Mouse (Mus musculus) kidney, adult 11 months (tissue): ENCODE results near the gene Ndst4.

ENCODE experiments used
- DNase-seq: peaks from one replicate; pipeline ENCODE4 v3.0.0; 2022

Gene Ndst4

DNA sequence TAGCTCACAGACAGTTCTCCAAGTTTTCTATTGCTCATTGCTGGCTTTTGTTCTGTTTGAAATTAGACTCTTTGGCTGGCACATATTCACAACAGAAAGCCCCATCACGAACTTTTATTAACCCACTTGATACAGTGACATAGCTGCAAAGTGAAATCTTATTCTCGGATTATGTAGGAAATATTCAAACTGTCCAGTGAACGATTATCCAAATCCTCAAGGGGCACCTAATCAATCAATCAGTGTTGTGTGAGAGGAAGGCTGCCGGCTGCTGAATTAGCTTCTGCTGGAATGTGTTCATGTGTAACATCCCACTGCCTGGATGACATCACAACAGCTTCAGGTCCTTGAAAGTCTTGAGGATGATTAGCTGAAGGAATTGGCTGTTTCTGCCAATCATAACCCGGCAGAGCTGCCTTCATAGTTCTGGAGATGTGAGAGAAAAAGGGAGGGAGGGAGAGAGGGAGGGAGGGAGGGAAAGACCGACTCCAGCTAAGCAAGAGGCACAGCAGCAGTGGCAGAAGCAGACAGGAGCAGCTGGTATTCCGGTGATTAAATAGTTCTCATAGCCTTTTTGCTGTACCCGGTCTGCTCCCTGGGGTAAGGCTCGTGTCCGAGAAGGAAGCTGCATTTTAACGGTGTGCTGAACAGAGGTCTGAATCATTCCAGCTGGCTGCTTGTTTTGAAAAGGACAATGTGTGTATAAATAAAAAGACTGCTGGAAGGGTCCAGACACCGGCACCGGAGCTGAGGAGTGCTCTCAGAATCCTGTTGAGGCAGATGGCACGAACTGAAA, at the start of gene Ndst4:
Ndst4 (plus strand) TSS at position 476 of the 796 bp plus-strand sequence.
- DNase-seq, result no peak

DNA sequence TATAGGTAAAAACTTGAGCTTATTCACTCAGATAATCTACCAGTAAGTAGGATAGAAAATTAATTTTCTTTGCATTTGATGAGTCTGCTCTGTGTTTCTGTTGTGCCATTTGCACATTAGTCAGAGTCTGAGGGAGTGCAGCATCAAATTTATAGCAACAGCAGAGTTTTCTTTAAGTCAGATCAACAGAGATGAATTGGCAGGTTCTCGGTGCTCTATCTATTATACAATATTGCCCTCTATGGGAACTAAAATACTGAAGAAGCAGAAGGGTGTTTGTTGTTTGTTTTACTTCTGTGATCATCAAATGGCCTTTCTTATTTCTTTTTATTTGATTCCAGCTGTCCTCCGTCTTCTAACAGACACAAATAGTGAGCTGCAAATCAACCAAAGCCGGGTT, 6.4 kb upstream of the Ndst4 start:
- no peak for DNase-seq

DNA sequence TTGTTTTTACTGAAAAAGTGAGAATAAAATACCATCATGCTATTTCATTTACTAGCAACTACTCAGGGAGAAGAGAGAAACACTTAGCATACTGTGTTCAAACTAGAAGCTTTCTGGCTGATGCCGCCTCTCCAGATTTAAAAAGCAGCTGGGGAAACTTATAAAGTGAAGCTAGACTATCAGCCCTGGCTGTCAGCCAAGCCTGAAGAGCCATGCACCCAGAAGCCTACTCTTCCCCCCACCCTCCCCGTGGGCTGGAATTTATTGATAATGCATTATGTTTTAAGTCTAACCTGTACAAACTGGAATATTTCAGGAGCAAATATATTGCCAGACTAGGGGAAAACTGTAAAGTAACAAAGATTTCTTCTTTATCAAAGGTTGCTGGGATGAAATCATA, 2.6 kb downstream of the Ndst4 start:
- DNase-seq, result no peak

DNA sequence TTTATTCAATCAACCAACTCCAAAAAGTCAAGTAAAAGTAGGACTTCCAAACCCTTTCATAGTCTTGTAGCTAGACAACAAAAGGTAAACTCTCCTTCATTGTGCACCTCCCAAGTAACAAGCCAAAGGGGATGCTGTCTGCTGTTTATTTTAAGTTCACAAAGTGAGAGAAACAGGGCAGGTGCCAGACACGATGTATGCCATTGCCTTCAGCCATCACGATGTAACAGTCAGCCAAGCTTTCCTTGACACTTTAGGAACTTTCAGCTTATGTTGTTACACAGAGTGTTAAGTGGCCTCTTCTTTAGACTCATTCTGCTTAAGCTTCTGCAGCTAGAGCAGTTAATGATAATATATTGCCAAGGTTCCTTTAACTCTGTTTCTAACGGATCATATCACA, 3.1 kb downstream of the Ndst4 start:
- DNase-seq, result no peak

DNA sequence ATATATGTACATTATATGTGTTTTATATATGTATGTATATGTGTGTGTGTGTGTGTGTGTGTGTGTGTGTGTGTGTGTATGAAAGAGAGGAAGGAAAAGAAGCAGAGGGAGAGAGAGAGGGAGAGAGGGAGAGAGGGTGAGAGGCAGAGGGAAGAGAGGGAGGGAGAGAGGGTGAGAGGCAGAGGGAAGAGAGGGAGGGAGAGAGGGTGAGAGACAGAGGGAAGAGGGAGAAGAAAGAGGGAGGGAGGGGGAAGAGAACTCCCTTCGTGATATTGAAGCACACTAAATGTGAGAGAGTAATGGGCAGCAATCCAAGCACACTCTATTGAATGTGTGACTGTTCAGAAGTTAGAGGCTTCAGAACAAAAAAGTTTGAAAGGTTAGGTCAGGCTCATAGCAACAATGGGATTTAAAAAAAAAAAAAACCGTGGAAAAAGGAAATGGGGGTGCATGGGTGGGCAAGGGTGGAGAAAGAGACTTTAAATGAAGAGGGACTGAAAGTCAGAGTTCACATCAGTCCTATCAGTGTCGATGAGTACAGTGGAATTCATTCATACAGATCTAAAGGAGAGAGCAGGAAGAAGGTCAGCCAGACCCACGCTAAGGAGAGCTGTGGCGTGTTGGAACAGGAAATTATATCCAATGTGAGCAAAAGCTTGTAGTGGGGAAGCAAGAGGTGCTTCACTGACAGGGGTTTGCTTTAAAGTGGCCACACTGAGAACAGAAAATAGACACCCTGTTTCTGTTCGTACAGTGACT, 63.2 kb downstream of the Ndst4 start:
- no peak for DNase-seq

DNA sequence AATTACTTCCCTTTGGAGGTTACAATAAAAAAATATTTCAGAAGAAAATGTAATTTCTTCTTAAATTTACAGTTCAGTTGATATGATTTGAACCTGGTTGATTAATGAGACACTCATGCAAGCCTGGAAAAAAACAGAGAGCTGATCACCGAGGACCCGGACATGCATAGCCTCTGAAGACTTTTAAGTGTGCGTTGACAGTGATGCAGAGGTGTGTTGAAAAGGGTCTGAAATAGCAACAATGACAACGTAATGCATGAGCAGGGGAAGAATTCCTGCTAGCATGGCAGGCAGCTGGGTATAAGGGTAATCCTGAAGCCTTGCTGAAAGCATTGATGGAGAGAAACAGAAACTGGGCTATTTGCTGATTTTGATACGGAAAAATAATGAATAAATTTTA, 106.2 kb downstream of the Ndst4 start:
- no peak for DNase-seq

DNA sequence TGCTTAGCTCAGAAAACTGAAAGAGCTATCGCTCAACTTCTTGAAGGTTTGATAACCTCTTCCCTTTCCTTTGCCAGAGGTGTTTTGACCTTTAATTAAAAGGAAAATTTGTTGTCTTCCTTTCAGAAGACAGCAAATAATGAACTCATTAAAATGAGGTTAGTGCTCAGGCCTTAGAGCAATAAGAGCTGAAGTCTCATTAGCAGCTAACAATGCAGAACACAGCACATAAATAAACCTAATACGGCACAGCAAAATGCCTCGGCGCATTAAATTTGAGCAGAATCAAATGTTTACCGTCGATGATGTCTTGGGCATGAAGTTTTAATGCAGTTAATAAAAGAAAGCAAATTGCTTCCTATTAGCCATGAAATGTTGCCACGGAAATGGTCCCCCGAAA, 129.5 kb downstream of the Ndst4 start:
- no peak for DNase-seq

DNA sequence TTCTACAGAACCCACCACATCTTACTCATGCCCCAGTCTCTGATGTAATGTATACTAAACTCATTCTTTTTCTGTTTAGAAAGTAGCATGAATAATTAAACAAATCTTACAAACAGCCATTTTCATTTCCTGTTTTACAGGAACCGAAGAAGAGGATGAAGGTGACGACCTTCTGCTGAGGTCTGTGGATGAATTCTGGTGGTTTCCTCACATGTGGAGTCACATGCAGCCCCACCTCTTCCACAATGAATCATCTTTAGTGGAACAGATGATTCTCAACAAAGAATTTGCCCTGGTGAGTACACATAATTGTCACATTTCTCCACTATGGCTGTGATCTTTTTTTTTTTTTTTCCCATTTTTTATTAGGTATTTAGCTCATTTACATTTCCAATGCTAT, 166.7 kb downstream of the Ndst4 start:
- no peak for DNase-seq

DNA sequence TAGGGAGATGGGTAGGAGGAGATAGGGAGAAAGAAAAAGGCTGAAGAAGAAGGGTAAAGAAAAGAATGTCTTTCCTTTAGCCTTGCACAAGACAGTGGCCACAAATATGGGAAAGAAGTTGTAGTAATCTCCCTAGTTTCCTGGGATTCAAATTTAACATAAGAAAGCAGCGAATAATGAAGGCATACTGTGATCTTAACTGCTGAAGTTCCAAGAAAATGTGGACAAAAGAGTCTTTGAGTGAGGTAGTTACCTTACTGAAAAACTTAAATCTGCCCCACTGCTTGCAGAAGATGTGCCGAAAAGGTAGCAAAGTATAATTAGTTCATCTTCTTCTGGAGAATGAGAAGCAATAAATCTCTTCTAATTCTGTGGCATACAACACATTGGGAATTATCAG, 228.4 kb downstream of the Ndst4 start:
- no peak for DNase-seq

DNA sequence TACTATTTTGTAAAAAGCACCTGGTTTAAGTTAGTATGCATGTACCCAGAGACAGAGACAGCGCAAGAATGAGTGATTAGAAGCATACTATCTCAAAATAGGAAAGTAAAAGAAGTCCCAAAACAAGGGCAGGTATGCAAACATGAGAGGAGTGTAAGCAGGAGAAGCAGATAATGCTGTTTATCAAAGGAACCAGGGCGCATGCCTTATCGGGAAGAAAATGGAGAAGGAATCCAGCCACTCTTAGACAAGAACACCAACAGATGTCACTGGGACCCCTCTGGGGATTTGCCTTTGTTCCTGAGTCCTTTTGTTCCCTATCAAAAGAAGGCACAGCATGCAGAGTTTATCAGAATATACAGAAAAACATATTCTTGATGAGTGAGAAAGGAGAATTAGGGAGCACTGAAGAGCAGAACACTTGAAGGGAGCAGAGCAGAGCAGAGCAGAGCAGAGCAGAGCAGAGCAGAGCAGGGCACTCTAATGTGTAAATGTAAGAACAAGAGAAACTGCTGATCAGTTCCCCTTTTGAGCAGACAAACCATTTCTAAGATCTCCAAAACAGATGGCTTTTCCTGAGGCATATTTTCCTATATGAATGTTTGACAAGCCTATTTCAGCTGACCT, 251.2 kb downstream of the Ndst4 start:
- no peak for DNase-seq

DNA sequence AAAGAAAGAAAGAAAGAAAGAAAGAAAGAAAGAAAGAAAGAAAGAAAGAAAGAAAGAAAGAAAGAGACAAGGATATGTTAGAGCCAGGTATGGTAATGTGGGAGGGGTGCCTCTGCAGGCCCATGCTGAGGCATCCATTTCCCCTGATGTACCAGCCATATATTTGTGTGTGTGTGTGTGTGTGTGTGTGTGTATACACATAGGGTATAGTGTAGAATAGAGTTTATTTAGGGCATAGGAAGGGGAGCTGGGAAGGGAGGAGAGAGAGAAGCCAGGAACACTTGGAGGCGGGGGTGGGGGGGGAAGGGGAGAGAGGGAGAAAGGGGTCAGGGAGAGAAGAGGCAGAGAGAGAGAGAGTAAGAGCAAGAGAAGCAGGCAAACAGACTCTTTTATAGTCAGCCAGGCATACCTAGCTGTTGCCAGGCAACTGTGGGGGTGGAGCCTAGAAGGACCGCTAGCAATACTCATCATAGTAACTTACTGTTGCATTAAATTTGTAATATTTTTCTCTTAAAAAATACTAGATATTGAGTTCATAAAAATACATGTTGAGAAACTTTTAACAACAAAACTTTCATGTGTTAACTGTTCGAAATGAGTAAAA, 256.3 kb downstream of the Ndst4 start:
- no peak for DNase-seq

DNA sequence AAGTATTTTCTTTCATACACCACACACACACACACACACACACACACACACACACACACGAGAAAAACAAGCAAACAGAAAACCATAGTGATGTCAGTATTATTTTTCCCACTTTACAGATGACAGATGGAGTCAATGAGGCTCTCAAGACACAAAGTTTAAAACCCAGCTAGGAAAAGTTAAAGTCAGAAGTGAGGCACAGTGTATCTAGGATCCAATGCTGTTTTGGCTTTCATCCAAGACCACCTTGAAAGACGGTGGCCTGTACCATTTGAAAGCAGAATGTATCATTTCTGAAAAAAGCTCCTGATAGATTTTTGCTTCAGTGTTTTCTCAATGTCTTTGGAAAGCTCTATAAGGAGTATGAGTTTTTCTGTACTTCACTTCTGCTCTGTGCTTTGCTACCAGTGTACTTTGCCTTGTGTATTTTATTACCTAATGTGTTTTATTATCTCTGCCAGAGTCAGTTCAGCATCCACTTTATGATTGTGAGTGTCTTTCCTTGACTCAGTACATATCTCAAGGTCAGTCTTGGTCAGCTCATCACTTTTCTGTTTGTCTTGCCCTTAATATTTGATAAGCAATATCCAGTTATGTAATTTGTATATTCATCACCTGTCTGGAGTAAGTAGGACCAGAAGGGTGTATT, 257.1 kb downstream of the Ndst4 start:
- no peak for DNase-seq

DNA sequence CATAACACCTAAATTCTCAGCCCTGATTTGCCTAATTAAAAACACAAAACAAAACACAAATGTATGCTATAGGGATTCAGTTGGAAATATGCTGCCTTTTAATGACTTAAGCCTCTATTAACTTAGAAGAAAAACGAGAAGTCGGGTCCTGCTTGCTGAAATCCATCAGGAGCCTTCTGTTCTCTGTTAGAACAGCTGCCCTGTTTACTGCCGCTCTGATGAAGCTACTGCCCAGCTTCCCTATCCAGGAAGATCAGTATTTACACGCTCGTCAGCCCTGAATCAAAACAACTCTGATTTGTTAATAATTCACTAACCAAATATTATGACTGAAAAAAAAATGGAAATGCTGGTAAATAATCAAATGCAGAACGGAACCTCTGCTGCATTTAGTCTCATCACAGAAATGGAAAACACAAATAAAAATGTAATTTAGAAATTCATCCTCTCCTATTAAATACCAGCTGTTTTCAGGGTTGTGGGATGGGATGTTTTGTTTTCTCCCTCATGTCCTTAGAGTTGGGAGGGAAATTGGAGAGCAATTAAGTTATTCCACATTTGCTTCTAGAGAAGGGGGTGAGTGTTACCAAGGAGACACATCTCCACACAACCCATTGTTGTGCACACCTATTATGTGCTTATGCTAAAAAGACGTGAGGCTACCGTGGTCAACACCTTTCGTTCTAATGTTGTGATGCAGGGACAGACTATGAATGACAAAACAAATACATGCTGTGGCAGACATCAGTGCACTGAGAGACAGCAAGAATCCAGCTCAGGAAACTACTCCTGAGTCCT, 270.3 kb downstream of the Ndst4 start:
- no peak for DNase-seq

DNA sequence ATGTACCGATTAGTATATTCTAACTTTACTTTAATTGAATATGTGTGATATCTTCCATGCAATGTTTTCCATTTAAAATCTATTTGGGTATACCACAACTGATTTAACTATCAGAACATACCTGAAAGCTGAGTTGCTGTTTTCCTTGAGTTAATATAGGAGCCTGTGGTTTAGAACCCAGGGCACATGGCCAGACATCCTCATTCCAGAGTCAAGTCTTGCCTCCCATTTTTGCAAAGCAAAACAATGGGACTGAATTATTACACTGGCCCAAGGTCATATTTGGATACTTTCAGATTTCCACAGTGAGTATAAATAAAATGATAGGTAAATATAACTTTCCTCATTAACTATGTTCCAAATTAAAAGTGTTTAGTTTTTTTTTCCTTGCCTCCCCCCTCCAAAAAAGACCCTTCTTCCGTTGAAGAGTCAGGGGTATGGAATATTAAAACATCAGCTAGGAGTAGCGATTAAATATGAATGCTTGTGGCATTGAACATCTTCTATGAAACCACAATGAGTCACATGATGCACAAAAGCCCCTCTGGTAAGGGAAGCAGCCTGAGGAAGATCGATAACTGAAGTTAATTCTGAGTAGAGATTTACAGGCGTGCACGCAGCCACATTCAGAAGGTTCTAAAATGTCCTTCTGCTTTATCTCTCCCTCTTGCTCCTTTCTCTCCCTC, 271.5 kb downstream of the Ndst4 start:
- DNase-seq, result no peak

DNA sequence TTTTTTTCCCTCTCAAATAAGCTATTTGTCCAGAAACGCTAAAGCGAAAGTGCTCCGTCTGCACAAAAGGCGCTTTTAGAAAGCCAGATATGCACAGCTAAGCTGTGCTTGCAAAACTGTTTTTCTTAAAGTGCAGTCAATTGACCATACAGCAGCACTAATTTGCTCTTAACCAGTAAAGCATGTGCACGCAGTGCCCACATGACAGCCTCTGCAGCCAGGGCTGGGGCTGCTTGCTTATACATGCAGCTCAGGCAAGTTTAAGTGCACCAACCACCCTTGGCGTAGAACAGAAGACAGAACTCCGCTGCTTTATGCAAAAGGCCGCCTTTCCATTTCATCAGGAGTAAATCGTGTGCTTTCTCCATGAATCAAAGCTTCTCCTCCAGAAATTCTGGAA, 275.0 kb downstream of the Ndst4 start:
- DNase-seq, result no peak

DNA sequence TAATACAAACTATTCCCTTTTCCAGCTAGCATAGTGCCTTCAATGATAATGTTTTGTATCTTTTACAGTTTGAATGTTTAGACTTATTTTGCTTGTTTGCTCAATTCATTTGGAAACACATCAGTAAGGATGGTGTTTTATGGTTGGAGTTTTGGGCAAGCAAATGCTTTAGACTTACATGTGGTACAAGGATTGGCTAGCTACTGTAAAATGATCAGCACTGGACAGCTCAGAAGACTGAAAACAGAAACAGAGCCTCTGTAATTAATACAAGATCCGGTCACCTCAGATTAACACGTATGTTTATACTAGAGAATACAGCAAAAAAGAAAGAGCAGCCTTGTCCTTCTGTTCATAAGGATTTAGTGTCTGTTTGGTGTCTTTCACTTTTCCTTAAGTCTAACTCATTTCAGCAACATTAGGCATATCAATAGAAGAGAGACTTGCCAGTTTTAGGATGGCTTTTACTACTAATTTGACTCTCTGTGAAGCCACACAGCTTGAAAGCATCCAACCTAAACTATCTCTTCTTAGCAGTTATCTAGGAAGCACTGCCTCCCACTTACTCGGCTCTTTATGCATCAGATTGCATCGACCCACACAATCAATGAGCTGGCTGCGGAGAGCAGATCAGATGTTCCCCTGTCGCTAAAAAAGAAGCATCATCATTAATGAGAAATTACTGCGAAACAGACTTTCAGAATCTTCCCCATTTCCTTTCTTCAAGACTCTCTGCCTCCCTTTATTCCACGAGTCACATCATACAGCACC, 279.8 kb downstream of the Ndst4 start:
- no peak for DNase-seq

DNA sequence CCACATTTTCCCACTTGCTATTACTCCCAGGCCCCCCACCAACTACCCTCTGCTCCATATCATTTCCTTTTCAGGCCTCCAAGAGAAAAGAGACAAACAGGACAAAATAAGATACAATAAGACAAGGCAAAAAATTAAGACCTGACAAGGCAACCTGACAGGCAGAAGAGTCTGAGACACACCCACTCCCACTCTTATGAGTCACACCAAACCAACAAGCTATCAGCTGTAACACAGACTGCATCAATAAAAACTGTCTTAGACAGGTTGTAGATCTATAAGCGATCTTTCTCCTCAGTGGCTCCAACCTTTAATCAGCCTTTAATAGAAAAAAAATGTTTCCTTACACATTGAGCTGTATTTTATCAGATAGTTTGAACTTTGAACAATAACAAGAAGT, 280.7 kb downstream of the Ndst4 start:
- DNase-seq, result no peak

DNA sequence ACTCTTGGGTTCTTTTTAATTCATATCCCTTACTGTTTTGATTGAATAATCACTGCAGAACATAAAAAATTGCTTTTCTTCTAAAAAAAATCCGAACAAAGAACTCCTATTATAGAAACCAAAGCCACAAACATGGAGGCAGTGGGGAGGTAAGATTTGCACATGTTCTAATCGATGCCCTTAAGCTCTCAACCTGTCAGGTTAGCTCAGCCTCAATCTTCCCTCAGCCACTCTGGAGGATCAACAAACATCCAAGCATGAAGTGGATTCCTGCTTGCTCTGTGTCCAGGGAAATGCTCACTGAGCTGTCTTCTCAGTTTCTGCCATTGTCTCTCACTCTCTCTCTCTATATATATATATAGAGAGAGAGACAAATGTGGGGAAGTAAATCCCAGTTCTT, 283.7 kb downstream of the Ndst4 start:
- no peak for DNase-seq

DNA sequence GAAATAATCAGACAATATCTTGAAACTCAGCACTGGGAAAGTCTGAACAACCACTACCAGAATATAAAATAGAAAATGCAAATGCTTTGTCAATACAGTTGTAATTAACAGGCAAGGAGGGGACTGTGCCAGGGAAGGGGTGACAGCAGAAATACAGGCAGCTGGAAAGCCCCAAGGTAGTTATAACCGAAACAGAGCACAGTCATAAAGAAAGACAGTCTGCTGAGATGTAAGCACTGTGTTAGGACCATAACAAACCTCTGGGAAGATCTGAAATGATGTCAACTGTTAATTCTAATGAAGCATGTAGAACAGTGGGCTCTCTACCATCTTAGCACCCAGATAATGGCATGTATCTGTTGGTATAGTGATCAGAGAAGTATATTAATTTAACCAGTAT, 287.1 kb downstream of the Ndst4 start:
- no peak for DNase-seq

DNA sequence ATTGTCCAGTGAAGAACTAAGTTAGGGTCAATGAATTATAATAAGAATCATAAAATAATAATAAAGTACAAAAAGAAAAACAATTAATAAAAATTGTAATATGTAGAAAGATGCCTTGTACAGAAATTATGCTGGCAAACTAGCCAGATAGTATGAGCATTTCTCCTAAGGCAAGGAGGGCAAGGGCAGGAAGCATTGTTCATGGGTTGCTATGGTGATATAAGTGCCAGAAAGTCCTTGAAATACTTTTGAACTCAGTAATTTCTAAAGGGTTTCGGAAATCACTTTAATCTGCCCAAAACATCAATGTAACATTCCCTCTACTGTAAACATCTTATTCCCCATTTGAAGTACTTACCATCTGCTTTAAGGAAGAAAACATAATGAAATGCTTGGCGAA, 319.1 kb downstream of the Ndst4 start:
- DNase-seq, result no peak

DNA sequence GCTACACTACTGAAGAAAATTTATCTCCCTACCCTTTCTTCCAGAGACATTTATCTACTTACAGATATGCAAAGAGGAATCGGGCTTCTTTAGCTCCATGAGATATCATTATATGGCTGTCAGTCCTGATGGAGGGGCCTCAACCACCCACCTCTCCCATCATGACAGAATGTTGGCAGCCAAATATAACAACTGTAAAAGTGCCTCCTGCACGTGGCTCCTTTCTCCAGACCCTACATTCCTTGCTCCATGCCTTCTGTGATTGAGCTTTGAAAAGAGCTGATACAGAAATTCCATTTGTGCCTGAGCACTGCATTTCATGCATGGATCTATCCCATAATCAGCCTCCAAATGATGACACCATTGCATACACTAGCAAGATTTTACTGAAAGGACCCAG, 331.1 kb downstream of the Ndst4 start:
- DNase-seq, result no peak
